Mouse (Mus musculus) intestine, postnatal 0 days (tissue): ENCODE data around the gene Kcnb1. TPM values are rescaled to one million over a fixed set of nuclear protein-coding genes. Genes with fewer than 3 reads are reported as not detected.

Experiments used
- ATAC-seq: fragments of 200-750 bp; cut with Nextera tagmentation; 2 replicates; pipeline ENCODE4 v1.8.0; 2017; ENCODE audit warnings: mild to moderate bottlenecking, moderate TSS enrichment, moderate library complexity
- H3K27ac ChIP-seq: fragments of 300-500 bp; sonication (generic); 2 replicates; pipeline ENCODE4 v1.5.1; 2014; ENCODE audit warnings: mild to moderate bottlenecking, low read depth, low read length, moderate library complexity
- H3K27me3 ChIP-seq: fragments of 300-500 bp; sonication (generic); replicated peaks from 2 replicates; pipeline ENCODE4 v1.6.1; 2014; ENCODE audit warnings: low read length, mixed read lengths; ENCODE audit not compliant: control insufficient read depth, insufficient read depth
- H3K36me3 ChIP-seq: fragments of 300-500 bp; sonication (generic); 2 replicates; pipeline ENCODE4 v1.6.1; 2014; ENCODE audit warnings: mild to moderate bottlenecking, moderate library complexity; ENCODE audit not compliant: control insufficient read depth, insufficient read depth
- H3K4me1 ChIP-seq: fragments of 300-500 bp; sonication (generic); replicated peaks from 2 replicates; pipeline ENCODE4 v1.6.1; 2014; ENCODE audit warnings: antibody characterized with exemption, low read length, mixed read lengths; ENCODE audit not compliant: control insufficient read depth, insufficient read depth
- H3K4me2 ChIP-seq: fragments of 300-500 bp; sonication (generic); replicated peaks from 2 replicates; pipeline ENCODE4 v1.6.1; 2014; ENCODE audit warnings: low read depth, mild to moderate bottlenecking, moderate library complexity
- H3K4me3 ChIP-seq: fragments of 300-500 bp; sonication (generic); 2 replicates; pipeline ENCODE4 v1.5.1; 2014; ENCODE audit warnings: low read depth, low read length
- H3K9ac ChIP-seq: fragments of 300-500 bp; sonication (generic); 2 replicates; pipeline ENCODE4 v1.6.1; 2014; ENCODE audit warnings: mild to moderate bottlenecking, low read depth, low read length
- H3K9me3 ChIP-seq: fragments of 300-500 bp; sonication (generic); 2 replicates; pipeline ENCODE4 v1.6.1; 2016; ENCODE audit warnings: mixed run types; ENCODE audit not compliant: control insufficient read depth
- CTCF ChIP-seq: sonication (generic); IDR thresholded peaks from 2 replicates; pipeline ENCODE4 v1.5.1; 2016; ENCODE audit warnings: low read depth, mild to moderate bottlenecking, control low read depth, antibody characterized with exemption, moderate library complexity
- WGBS: fragments of 180-500 bp; shearing (Covaris S2); extraction: QIAGEN DNeasy Blood & Tissue Kit; methylation state at CpG from one replicate; pipeline ENCODE4 v1.1.7; 2014; 5-methylcytosine and 5-hydroxymethylcytosine counted together
- polyA plus RNA-seq: library from polyadenylated mRNA; unstranded; fragments of >200 nt; fragmentation: Nextera tagmentation; extraction: Ambion mirVana; gene quantifications from 2 replicates; pipeline ENCODE4 v1.2.1, GENCODE M21; 2015

Kcnb1 gene
- polyA plus RNA-seq, 1 experiment from 2014 or later, result 1.1 TPM

DNA sequence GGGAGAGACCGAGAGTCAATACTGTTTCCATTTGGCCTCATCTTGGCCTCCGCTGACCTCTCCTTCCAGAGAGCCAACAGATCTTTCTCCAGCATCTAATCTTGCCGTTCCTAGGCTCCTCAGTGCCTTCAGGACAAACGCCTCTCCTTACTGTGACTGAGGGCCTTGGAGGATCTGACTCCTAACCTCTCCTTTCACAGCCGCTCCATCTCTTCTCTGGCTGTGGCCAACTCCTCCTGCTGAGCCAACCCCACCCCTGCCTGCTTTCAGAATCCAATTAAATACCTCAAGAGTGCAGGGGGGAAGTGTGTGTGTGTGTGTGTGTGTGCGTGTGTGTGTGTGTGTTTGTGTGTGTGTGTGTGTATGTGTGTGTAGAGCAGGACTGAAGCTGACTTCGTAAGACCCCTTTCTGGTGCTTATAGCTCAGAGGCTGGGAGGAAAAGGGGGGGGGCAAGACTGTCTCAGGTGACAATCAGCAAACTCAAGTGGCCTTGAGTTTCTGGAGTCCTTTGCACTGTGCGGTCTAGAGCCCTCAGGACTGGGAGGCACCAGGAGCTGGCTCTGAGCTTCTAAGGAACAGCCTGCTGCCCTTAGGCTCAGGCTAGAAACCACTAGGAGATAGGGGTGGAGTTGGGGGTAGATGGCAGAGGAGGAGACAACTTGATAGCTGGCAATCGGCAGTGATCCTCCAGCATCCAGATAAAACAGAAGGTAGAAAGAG lies 59.7 kb downstream of the Kcnb1 start:
- Histone ChIP-seq H3K36me3 (no peaks in the 10 kb centered on the region), H3K27ac (peak overlapping the region; percentile 51), H3K4me2 (peak overlapping the region; percentile 51), H3K4me3 (0 out of 2 replicates have a peak overlapping the region, but pooled peaks have one; percentile 10), H3K9ac (no peak overlapping the region), H3K27me3 (no peaks in the 10 kb centered on the region), H3K4me1 (no peaks in the 10 kb centered on the region; the same call in 1 of the 2 replicates), H3K9me3 (no peaks in the 10 kb centered on the region)
- no peak for TF ChIP-seq CTCF
- 38% methylated on average over 9 of the region's 9 CpGs for WGBS
- ATAC-seq, result 0 out of 2 replicates have a peak, but pooled peaks have one; percentile 23

DNA sequence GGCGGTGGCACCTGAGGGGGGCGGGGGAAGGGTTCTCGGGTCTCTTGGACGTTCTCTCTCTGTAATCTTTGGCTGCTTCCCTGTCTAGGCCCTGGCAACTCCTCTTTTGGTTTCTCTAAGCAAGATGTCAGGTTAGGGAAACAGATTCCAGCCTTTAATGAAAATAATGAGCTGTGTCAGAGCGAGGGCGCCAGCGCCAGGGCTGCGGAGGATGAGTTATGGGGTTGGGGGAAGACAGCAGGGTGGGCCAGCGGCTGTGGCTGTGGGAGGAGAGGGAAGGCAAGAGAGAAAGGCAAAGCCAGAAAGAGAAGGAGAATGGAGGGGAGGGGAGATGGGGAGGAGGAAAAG lies 60.4 kb downstream of the Kcnb1 start:
- TF ChIP-seq CTCF, result no peak
- ATAC-seq, result no peak
- Histone ChIP-seq H3K4me1 (no peaks in the 10 kb centered on the region; the same call in 1 of the 2 replicates), H3K27ac (peak overlapping the region; percentile 51), H3K4me2 (peak overlapping the region; percentile 51), H3K4me3 (peak overlapping the region; percentile 10; the same call in 1 of the 2 replicates), H3K9me3 (no peaks in the 10 kb centered on the region), H3K36me3 (no peaks in the 10 kb centered on the region), H3K9ac (no peak overlapping the region), H3K27me3 (no peaks in the 10 kb centered on the region)
- 22% methylated on average over 9 of the region's 9 CpGs for WGBS

DNA sequence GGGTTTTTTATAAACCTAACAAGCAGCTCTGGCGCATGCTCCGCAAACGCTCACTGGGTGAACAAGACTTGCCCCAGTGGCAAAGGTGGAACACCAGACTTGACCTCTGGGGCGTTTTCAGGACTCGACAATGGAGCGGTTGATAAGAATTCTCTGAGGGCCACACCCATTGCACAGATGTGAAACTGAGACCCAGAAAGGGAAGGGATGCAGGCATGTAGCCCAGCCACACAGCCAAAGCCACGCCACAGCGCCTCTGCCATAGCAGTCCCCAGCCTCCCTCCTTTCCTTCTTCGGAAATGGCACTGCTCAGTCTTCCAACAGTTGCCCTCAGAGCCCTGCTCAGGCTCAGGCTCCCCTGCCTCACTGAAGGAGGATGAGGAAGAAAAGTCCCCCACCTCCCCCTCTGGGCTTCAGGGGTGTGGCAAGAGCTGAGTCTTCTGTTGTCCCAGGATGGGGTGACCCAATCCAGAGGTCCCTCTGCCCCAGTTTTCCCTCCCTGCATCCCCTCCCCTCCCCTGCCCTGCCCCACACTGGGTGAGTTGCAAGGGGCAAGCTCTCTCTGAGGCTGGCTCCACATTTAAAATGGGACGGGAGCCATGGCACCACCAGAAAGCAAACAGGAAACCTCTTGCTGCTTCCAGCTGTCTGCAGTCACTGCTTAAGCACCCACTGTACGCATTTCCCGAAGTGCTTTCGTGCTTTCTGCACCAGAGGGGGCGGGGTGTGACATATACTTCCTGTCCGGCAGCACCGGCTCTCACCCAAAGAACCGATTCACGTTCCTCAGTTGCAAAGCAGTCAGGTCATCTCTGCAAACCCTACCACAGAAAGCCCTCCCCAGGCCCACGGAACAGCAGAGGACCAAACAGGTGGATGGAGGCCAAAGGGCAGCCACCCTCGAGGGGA lies 61.0 kb downstream of the Kcnb1 start:
- TF ChIP-seq CTCF, result peak; percentile 15; the same call in 1 of the 2 replicates
- Histone ChIP-seq H3K9ac (no peak overlapping the region), H3K4me2 (peak overlapping the region; percentile 51), H3K4me3 (peak overlapping the region; percentile 10; the same call in 1 of the 2 replicates), H3K4me1 (no peaks in the 10 kb centered on the region; the same call in 1 of the 2 replicates), H3K27me3 (no peaks in the 10 kb centered on the region), H3K36me3 (no peaks in the 10 kb centered on the region), H3K27ac (peak overlapping the region; percentile 51), H3K9me3 (no peaks in the 10 kb centered on the region)
- peak; percentile 53 for ATAC-seq
- 25% methylated on average over 20 of the region's 20 CpGs for WGBS

DNA sequence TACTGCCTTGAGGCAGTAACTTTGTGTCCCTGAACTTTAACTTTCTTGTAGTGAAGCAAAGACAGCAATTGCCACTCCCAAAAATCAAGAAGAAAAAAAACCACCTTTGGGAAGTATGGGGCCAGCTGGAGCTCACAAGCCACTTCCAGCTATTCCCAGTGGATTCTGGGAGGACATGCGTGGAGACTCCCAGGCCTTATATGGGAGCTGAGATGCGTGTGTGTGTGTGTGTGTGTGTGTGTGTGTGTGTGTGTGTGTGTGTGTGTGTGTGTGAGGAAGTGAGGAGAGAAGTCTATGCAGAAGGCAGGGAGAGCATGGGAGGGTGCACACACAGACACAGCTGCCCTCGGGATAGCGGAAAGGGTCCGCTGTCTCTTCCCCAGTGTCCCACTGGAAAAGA lies 62.6 kb downstream of the Kcnb1 start:
- H3K27me3 ChIP-seq, result no peaks in the 10 kb centered on the region
- H3K4me3 ChIP-seq, result no peak overlapping the region
- no peak for ATAC-seq
- H3K4me1 ChIP-seq, result no peaks in the 10 kb centered on the region; the same call in 1 of the 2 replicates
- H3K27ac ChIP-seq, result no peak overlapping the region
- 59% methylated on average over 5 of the region's 5 CpGs for WGBS
- H3K9me3 ChIP-seq, result no peaks in the 10 kb centered on the region
- no peak overlapping the region for H3K9ac ChIP-seq
- TF ChIP-seq CTCF, result no peak
- no peaks in the 10 kb centered on the region for H3K36me3 ChIP-seq
- H3K4me2 ChIP-seq, result no peak overlapping the region

DNA sequence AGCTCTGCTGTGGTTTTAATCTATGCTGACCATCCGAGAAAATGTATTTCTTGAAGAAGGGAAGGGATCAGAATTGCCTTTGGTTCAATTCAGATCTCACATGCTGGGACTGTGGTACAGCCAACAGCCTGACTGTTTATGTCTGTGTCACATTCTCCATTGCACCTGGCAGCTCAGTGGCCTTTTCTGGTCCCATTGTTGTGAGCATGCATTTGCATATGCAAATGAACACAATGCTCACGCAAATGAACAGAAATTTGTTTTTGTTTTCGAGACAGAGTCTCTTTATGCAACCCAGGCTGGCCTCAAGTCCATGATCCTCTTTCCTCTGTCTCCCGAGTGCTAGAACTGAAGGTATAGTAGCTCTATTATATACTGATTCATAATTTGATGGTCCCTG lies 64.2 kb downstream of the Kcnb1 start:
- no peak overlapping the region for H3K27ac ChIP-seq
- no peak for ATAC-seq
- H3K27me3 ChIP-seq, result no peaks in the 10 kb centered on the region
- H3K9me3 ChIP-seq, result no peaks in the 10 kb centered on the region
- no peak overlapping the region for H3K9ac ChIP-seq
- H3K4me3 ChIP-seq, result no peak overlapping the region
- no peaks in the 10 kb centered on the region for H3K36me3 ChIP-seq
- H3K4me2 ChIP-seq, result no peak overlapping the region
- TF ChIP-seq CTCF, result no peak
- H3K4me1 ChIP-seq, result no peaks in the 10 kb centered on the region; the same call in 1 of the 2 replicates
- WGBS, result 78% methylated on average over 4 of the region's 4 CpGs

DNA sequence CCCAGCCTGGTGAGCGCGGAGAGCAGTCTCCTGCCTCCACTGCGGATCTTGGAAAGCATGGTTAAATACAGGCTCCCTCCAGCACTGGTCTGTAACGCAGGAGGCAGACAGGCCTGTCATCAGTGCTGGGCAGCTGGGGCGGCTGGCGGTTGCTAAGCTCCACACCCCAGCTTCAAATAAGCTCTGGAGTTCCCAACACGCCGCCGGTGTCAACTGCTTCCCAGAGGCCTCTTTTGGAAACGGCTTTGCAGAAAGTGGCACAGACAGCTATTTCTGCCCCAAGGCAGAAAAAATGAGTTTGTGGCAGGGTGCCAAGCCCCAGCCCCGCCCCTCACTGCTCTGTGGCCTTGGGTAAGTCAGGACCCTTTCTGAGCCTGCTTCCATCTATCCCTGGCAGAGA lies 66.0 kb downstream of the Kcnb1 start:
- Histone ChIP-seq H3K4me1 (no peaks in the 10 kb centered on the region), H3K27ac (no peak overlapping the region), H3K9ac (no peak overlapping the region; the same call in 1 of the 2 replicates), H3K9me3 (no peaks in the 10 kb centered on the region), H3K27me3 (no peaks in the 10 kb centered on the region), H3K36me3 (no peaks in the 10 kb centered on the region), H3K4me3 (no peak overlapping the region), H3K4me2 (no peak overlapping the region)
- TF ChIP-seq CTCF, result no peak
- WGBS, result 34% methylated on average over 11 of the region's 11 CpGs
- no peak for ATAC-seq
